Mouse (Mus musculus) hindbrain, embryonic 14.5 days (tissue): ENCODE measurements around the gene Prr5. TPM values are rescaled to one million over a fixed set of nuclear protein-coding genes. Genes with fewer than 3 reads are reported as not detected.

ENCODE experiments used
- ATAC-seq: fragments of 200-750 bp; cut with Nextera tagmentation; 2 replicates; pipeline ENCODE4 v1.8.0; 2017; ENCODE audit warnings: moderate number of reproducible peaks, mild to moderate bottlenecking, moderate TSS enrichment, moderate library complexity; ENCODE audit not compliant: low FRiP score
- DNase-seq: peaks from one replicate; pipeline ENCODE4 v3.0.0-alpha.2; 2015; ENCODE audit warnings: low spot score
- H3K27ac ChIP-seq: fragments of 300-500 bp; sonication (generic); 2 replicates; pipeline ENCODE4 v1.5.1; 2014; ENCODE audit warnings: mild to moderate bottlenecking, moderate library complexity
- H3K27me3 ChIP-seq: fragments of 300-500 bp; sonication (generic); 2 replicates; pipeline ENCODE4 v1.6.1; 2014; ENCODE audit warnings: mild to moderate bottlenecking, low read length, mixed read lengths; ENCODE audit not compliant: control insufficient read depth, insufficient read depth
- H3K36me3 ChIP-seq: fragments of 300-500 bp; sonication (generic); replicated peaks from 2 replicates; pipeline ENCODE4 v1.6.1; 2014; ENCODE audit not compliant: control insufficient read depth, insufficient read depth
- H3K4me1 ChIP-seq: fragments of 300-500 bp; sonication (generic); replicated peaks from 2 replicates; pipeline ENCODE4 v1.6.1; 2014; ENCODE audit warnings: antibody characterized with exemption, low read length, mixed read lengths; ENCODE audit not compliant: control insufficient read depth, insufficient read depth
- H3K4me2 ChIP-seq: fragments of 300-500 bp; sonication (generic); replicated peaks from 2 replicates; pipeline ENCODE4 v1.6.1; 2014; ENCODE audit warnings: mild to moderate bottlenecking, moderate library complexity
- H3K4me3 ChIP-seq: fragments of 300-500 bp; sonication (generic); replicated peaks from 2 replicates; pipeline ENCODE4 v1.5.1; 2014; ENCODE audit warnings: mild to moderate bottlenecking, low read length
- H3K9ac ChIP-seq: fragments of 300-500 bp; sonication (generic); 2 replicates; pipeline ENCODE4 v1.6.1; 2014
- H3K9me3 ChIP-seq: fragments of 300-500 bp; sonication (generic); 2 replicates; pipeline ENCODE4 v1.6.1; 2016; ENCODE audit warnings: low read length; ENCODE audit not compliant: control insufficient read depth
- WGBS: fragments of 180-500 bp; shearing (Covaris S2); extraction: QIAGEN DNeasy Blood & Tissue Kit; methylation state at CpG from one replicate; pipeline ENCODE4 v1.1.7; 2014; 5-methylcytosine and 5-hydroxymethylcytosine counted together
- polyA plus RNA-seq: library from polyadenylated mRNA; unstranded; fragments of >200 nt; fragmentation: Nextera tagmentation; extraction: Ambion mirVana; gene quantifications from 2 replicates; pipeline ENCODE4 v1.2.1, GENCODE M21; 2014

Gene Prr5
- polyA plus RNA-seq, 1 experiment from 2014 or later = 27.1 TPM

GRCm38 (mm10) chr15:84700147-84700794 is 30.9 kb downstream of the Prr5 start:
- Histone ChIP-seq H3K4me2 (no peak overlapping the region), H3K36me3 (peaks cover 25% of the 10 kb centered on the region), H3K9ac (no peak overlapping the region), H3K27me3 (no peaks in the 10 kb centered on the region), H3K4me1 (no peaks in the 10 kb centered on the region), H3K27ac (no peak overlapping the region), H3K4me3 (no peak overlapping the region), H3K9me3 (no peaks in the 10 kb centered on the region)
- no peak for ATAC-seq
- DNase-seq = no peak
- 58% methylated on average over 6 of the region's 6 CpGs for WGBS

GRCm38 (mm10) chr15:84701947-84702346 is 32.5 kb downstream of the Prr5 start:
- H3K27ac ChIP-seq = no peak overlapping the region
- H3K36me3 ChIP-seq = peaks cover 25% of the 10 kb centered on the region
- no peak for ATAC-seq
- H3K4me2 ChIP-seq = no peak overlapping the region
- peak; percentile 63 for DNase-seq
- no peaks in the 10 kb centered on the region for H3K27me3 ChIP-seq
- no peak overlapping the region for H3K4me3 ChIP-seq
- no peaks in the 10 kb centered on the region for H3K9me3 ChIP-seq
- H3K9ac ChIP-seq = no peak overlapping the region
- 25% methylated on average over 4 of the region's 4 CpGs for WGBS
- no peaks in the 10 kb centered on the region for H3K4me1 ChIP-seq

- no peak overlapping the region for H3K9ac ChIP-seq
- no peaks in the 10 kb centered on the region for H3K9me3 ChIP-seq
- no peak overlapping the region for H3K27ac ChIP-seq
- no peak overlapping the region for H3K4me2 ChIP-seq
- H3K4me3 ChIP-seq = no peak overlapping the region
- H3K4me1 ChIP-seq = no peaks in the 10 kb centered on the region
- no peak for ATAC-seq
- no peak for DNase-seq
- 91% methylated on average over 29 of the region's 29 CpGs for WGBS
- H3K36me3 ChIP-seq = peaks cover 25% of the 10 kb centered on the region
- H3K27me3 ChIP-seq = no peaks in the 10 kb centered on the region
Measured at GRCm38 (mm10) chr15:84702391-84703345, 33.2 kb downstream of the Prr5 start.

GRCm38 (mm10) chr15:84703992-84704391 is 34.6 kb downstream of the Prr5 start:
- H3K9ac ChIP-seq = no peak overlapping the region
- H3K4me2 ChIP-seq = no peak overlapping the region
- H3K36me3 ChIP-seq = peaks cover 25% of the 10 kb centered on the region
- H3K27me3 ChIP-seq = no peaks in the 10 kb centered on the region
- no peak for DNase-seq
- no peaks in the 10 kb centered on the region for H3K9me3 ChIP-seq
- 89% methylated on average over 7 of the region's 7 CpGs for WGBS
- no peak overlapping the region for H3K4me3 ChIP-seq
- H3K27ac ChIP-seq = no peak overlapping the region
- no peaks in the 10 kb centered on the region for H3K4me1 ChIP-seq
- no peak for ATAC-seq

GRCm38 (mm10) chr15:84705351-84705901 is 36.0 kb downstream of the Prr5 start:
- no peak overlapping the region for H3K9ac ChIP-seq
- 88% methylated on average over 6 of the region's 6 CpGs for WGBS
- H3K4me1 ChIP-seq = no peaks in the 10 kb centered on the region

GRCm38 (mm10) chr15:84706983-84707619 is 37.7 kb downstream of the Prr5 start:
- Histone ChIP-seq H3K27ac (no peak overlapping the region), H3K4me1 (no peaks in the 10 kb centered on the region), H3K4me2 (no peak overlapping the region), H3K9me3 (no peaks in the 10 kb centered on the region), H3K9ac (no peak overlapping the region), H3K4me3 (no peak overlapping the region), H3K27me3 (no peaks in the 10 kb centered on the region), H3K36me3 (peaks cover 7% of the 10 kb centered on the region; the same call in 1 of the 2 replicates)
- ATAC-seq (no peak), DNase-seq (no peak)
- WGBS = 85% methylated on average over 6 of the region's 6 CpGs

More at GRCm38 (mm10) chr15:84705351-84705901, 36.0 kb downstream of the Prr5 start:
- DNase-seq (no peak), ATAC-seq (no peak)
- Histone ChIP-seq H3K4me2 (no peak overlapping the region), H3K9me3 (no peaks in the 10 kb centered on the region), H3K27me3 (no peaks in the 10 kb centered on the region), H3K36me3 (peaks cover 15% of the 10 kb centered on the region; the same call in 1 of the 2 replicates), H3K27ac (no peak overlapping the region), H3K4me3 (no peak overlapping the region)

GRCm38 (mm10) chr15:84712566-84713405 is 43.4 kb downstream of the Prr5 start:
- Histone ChIP-seq H3K9me3 (no peaks in the 10 kb centered on the region), H3K27ac (no peak overlapping the region), H3K36me3 (no peaks in the 10 kb centered on the region), H3K27me3 (no peaks in the 10 kb centered on the region), H3K9ac (no peak overlapping the region), H3K4me2 (no peak overlapping the region), H3K4me3 (no peak overlapping the region), H3K4me1 (peaks cover 8% of the 10 kb centered on the region; the same call in 1 of the 2 replicates)
- no peak for DNase-seq
- no peak for ATAC-seq
- 70% methylated on average over 14 of the region's 14 CpGs for WGBS

GRCm38 (mm10) chr15:84714730-84715129 is 45.3 kb downstream of the Prr5 start:
- no peaks in the 10 kb centered on the region for H3K9me3 ChIP-seq
- peaks cover 12% of the 10 kb centered on the region for H3K27me3 ChIP-seq
- H3K36me3 ChIP-seq = no peaks in the 10 kb centered on the region
- H3K9ac ChIP-seq = peak overlapping the region; percentile 52
- H3K4me2 ChIP-seq = peak overlapping the region; percentile 46
- peak; percentile 67 for DNase-seq
- under 1% methylated on average over 17 of the region's 17 CpGs for WGBS
- H3K4me3 ChIP-seq = no peak overlapping the region
- H3K27ac ChIP-seq = peak overlapping the region; percentile 76
- ATAC-seq = peak; percentile 55; the same call in 1 of the 2 replicates
- peaks cover 9% of the 10 kb centered on the region; the same call in 1 of the 2 replicates for H3K4me1 ChIP-seq
